Mouse (Mus musculus) megakaryocyte, embryonic 14.5 days (primary cell): ENCODE measurements around the gene Grm7. TPM values are rescaled to one million over a fixed set of nuclear protein-coding genes. Genes with fewer than 3 reads are reported as not detected.

Source experiments
- H3K27me3 ChIP-seq: replicated peaks from 2 replicates; pipeline ENCODE3; 2012; ENCODE audit warnings: inconsistent platforms
- H3K36me3 ChIP-seq: replicated peaks from 2 replicates; pipeline ENCODE3; 2012; ENCODE audit warnings: low read length, inconsistent platforms, mixed read lengths
- H3K4me1 ChIP-seq: 2 replicates; pipeline ENCODE4 v1.6.1; 2012; ENCODE audit warnings: inconsistent platforms
- H3K4me3 ChIP-seq: replicated peaks from 2 replicates; pipeline ENCODE3; 2012; ENCODE audit warnings: moderate library complexity, mild to moderate bottlenecking, inconsistent platforms
- H3K9me3 ChIP-seq: 2 replicates; pipeline ENCODE4 v1.6.1; 2012; ENCODE audit warnings: inconsistent platforms
- FLI1 ChIP-seq: IDR thresholded peaks from 2 replicates; pipeline ENCODE4 v1.6.1; 2012; ENCODE audit warnings: low read length, inconsistent platforms, mixed read lengths
- GATA1 ChIP-seq: IDR thresholded peaks from 3 replicates; pipeline ENCODE4 v1.6.1; 2012; ENCODE audit warnings: mixed read lengths, low read length, inconsistent platforms, borderline replicate concordance
- polyA plus RNA-seq: library from polyadenylated mRNA; stranded (reverse); fragments of >175 nt; gene quantifications from 2 replicates; pipeline ENCODE4 v1.2.3, GENCODE M21; 2012; ENCODE audit warnings: low replicate concordance; ENCODE audit not compliant: insufficient read depth

Gene Grm7
- not detected in 2 replicates for polyA plus RNA-seq

- no peaks in the 10 kb centered on the region; the same call in 1 of the 2 replicates for H3K4me1 ChIP-seq
- TF ChIP-seq FLI1 (no peak), GATA1 (no peak)
- H3K4me3 ChIP-seq, result no peak within 1 kb of the TSS
- H3K27me3 ChIP-seq, result peaks cover 27% of the 10 kb centered on the region
- H3K9me3 ChIP-seq, result 0 out of 2 replicates have a peak, but pooled peaks cover 5% of the 10 kb centered on the region
- H3K36me3 ChIP-seq, result no peaks in the 10 kb centered on the region
These were observed at the start of gene Grm7 for GRCm38 (mm10) chr6:110645411-110646361. Grm7 (plus strand) TSS chr6:110645581.

GRCm38 (mm10) chr6:110645041-110645410 lies 355 bp upstream of the Grm7 start:
- Histone ChIP-seq H3K4me1 (no peaks in the 10 kb centered on the region; the same call in 1 of the 2 replicates), H3K4me3 (no peak overlapping the region), H3K36me3 (no peaks in the 10 kb centered on the region), H3K27me3 (peaks cover 27% of the 10 kb centered on the region), H3K9me3 (0 out of 2 replicates have a peak, but pooled peaks cover 5% of the 10 kb centered on the region)
- no peak for TF ChIP-seq GATA1
- no peak for TF ChIP-seq FLI1

- TF ChIP-seq FLI1 (no peak), GATA1 (no peak)
- Histone ChIP-seq H3K4me3 (no peak overlapping the region), H3K27me3 (peaks cover 27% of the 10 kb centered on the region), H3K4me1 (no peaks in the 10 kb centered on the region; the same call in 1 of the 2 replicates), H3K36me3 (no peaks in the 10 kb centered on the region), H3K9me3 (0 out of 2 replicates have a peak, but pooled peaks cover 5% of the 10 kb centered on the region)
These were observed 1.5 kb downstream of the Grm7 start for GRCm38 (mm10) chr6:110646901-110647300.

GRCm38 (mm10) chr6:110649227-110649626 lies 3.8 kb downstream of the Grm7 start:
- H3K4me1 ChIP-seq, result no peaks in the 10 kb centered on the region; the same call in 1 of the 2 replicates
- no peaks in the 10 kb centered on the region for H3K36me3 ChIP-seq
- TF ChIP-seq GATA1 (no peak), FLI1 (no peak)
- 0 out of 2 replicates have a peak, but pooled peaks cover 5% of the 10 kb centered on the region for H3K9me3 ChIP-seq
- H3K27me3 ChIP-seq, result peaks cover 27% of the 10 kb centered on the region
- no peak overlapping the region for H3K4me3 ChIP-seq

- H3K27me3 ChIP-seq, result no peaks in the 10 kb centered on the region
- no peaks in the 10 kb centered on the region for H3K9me3 ChIP-seq
- no peak overlapping the region for H3K4me3 ChIP-seq
- H3K4me1 ChIP-seq, result no peaks in the 10 kb centered on the region
- H3K36me3 ChIP-seq, result no peaks in the 10 kb centered on the region
- TF ChIP-seq FLI1, result no peak
- no peak for TF ChIP-seq GATA1
These were observed 8.1 kb downstream of the Grm7 start for GRCm38 (mm10) chr6:110653361-110654001.

GRCm38 (mm10) chr6:110664436-110664835 lies 19.1 kb downstream of the Grm7 start:
- TF ChIP-seq FLI1 (no peak), GATA1 (no peak)
- Histone ChIP-seq H3K4me1 (no peaks in the 10 kb centered on the region), H3K27me3 (no peaks in the 10 kb centered on the region), H3K9me3 (no peaks in the 10 kb centered on the region; the same call in 1 of the 2 replicates), H3K4me3 (no peak overlapping the region), H3K36me3 (no peaks in the 10 kb centered on the region)

- Histone ChIP-seq H3K4me1 (no peaks in the 10 kb centered on the region), H3K4me3 (no peak overlapping the region), H3K36me3 (no peaks in the 10 kb centered on the region), H3K9me3 (no peaks in the 10 kb centered on the region; the same call in 1 of the 2 replicates), H3K27me3 (no peaks in the 10 kb centered on the region)
- no peak for TF ChIP-seq GATA1
- no peak for TF ChIP-seq FLI1
These were observed 23.1 kb downstream of the Grm7 start for GRCm38 (mm10) chr6:110668447-110668846.

- TF ChIP-seq FLI1 (no peak), GATA1 (no peak)
- H3K4me1 ChIP-seq, result no peaks in the 10 kb centered on the region
These were observed 45.6 kb downstream of the Grm7 start for GRCm38 (mm10) chr6:110690954-110691353.

GRCm38 (mm10) chr6:110709763-110710162 lies 64.4 kb downstream of the Grm7 start:
- Histone ChIP-seq H3K27me3 (no peaks in the 10 kb centered on the region), H3K4me1 (no peaks in the 10 kb centered on the region), H3K9me3 (no peaks in the 10 kb centered on the region), H3K4me3 (no peak overlapping the region), H3K36me3 (no peaks in the 10 kb centered on the region)
- no peak for TF ChIP-seq GATA1
- TF ChIP-seq FLI1, result no peak

More at GRCm38 (mm10) chr6:110690954-110691353, 45.6 kb downstream of the Grm7 start:
- Histone ChIP-seq H3K4me3 (no peak overlapping the region), H3K27me3 (no peaks in the 10 kb centered on the region), H3K36me3 (no peaks in the 10 kb centered on the region), H3K9me3 (no peaks in the 10 kb centered on the region)

- no peak for TF ChIP-seq FLI1
- TF ChIP-seq GATA1, result no peak
- Histone ChIP-seq H3K27me3 (no peaks in the 10 kb centered on the region), H3K9me3 (no peaks in the 10 kb centered on the region), H3K4me1 (no peaks in the 10 kb centered on the region), H3K36me3 (no peaks in the 10 kb centered on the region), H3K4me3 (no peak overlapping the region)
These were observed 69.6 kb downstream of the Grm7 start for GRCm38 (mm10) chr6:110714943-110715342.
